Mouse (Mus musculus) forebrain, embryonic 15.5 days (tissue): ENCODE results near the gene Slc9a5. TPM values are rescaled to one million over a fixed set of nuclear protein-coding genes. Genes with fewer than 3 reads are reported as not detected.

Experiments used
- ATAC-seq: fragments of 200-750 bp; cut with Nextera tagmentation; replicated peaks from 2 replicates; pipeline ENCODE4 v1.8.0; 2017; ENCODE audit warnings: mild to moderate bottlenecking, moderate TSS enrichment, moderate library complexity
- H3K27ac ChIP-seq: fragments of 300-500 bp; sonication (generic); replicated peaks from 2 replicates; pipeline ENCODE4 v1.5.1; 2015; ENCODE audit warnings: mild to moderate bottlenecking, inconsistent platforms
- H3K27me3 ChIP-seq: fragments of 300-500 bp; sonication (generic); 2 replicates; pipeline ENCODE4 v1.6.1; 2015; ENCODE audit warnings: inconsistent platforms
- H3K36me3 ChIP-seq: fragments of 300-500 bp; sonication (generic); 2 replicates; pipeline ENCODE4 v1.6.1; 2015; ENCODE audit warnings: mild to moderate bottlenecking, inconsistent platforms
- H3K4me1 ChIP-seq: fragments of 300-500 bp; sonication (generic); 2 replicates; pipeline ENCODE4 v1.6.1; 2015; ENCODE audit warnings: inconsistent platforms
- H3K4me2 ChIP-seq: fragments of 300-500 bp; sonication (generic); replicated peaks from 2 replicates; pipeline ENCODE4 v1.6.1; 2015; ENCODE audit warnings: mild to moderate bottlenecking, inconsistent platforms
- H3K4me3 ChIP-seq: fragments of 300-500 bp; sonication (generic); 2 replicates; pipeline ENCODE4 v1.5.1; 2015; ENCODE audit warnings: mild to moderate bottlenecking, inconsistent platforms
- H3K9ac ChIP-seq: fragments of 300-500 bp; sonication (generic); replicated peaks from 2 replicates; pipeline ENCODE4 v1.6.1; 2015; ENCODE audit warnings: mild to moderate bottlenecking, inconsistent platforms
- H3K9me3 ChIP-seq: fragments of 300-500 bp; sonication (generic); 2 replicates; pipeline ENCODE4 v1.6.1; 2016; ENCODE audit warnings: inconsistent platforms
- WGBS: fragments of 180-500 bp; shearing (Covaris S2); methylation state at CpG from one replicate; pipeline ENCODE4 v1.1.7; 2015; ENCODE audit warnings: mixed read lengths; 5-methylcytosine and 5-hydroxymethylcytosine counted together
- polyA plus RNA-seq: library from polyadenylated mRNA; unstranded; fragments of >200 nt; fragmentation: Nextera tagmentation; extraction: Ambion mirVana; gene quantifications from 2 replicates; pipeline ENCODE4 v1.2.1, GENCODE M21; 2015

The Slc9a5 gene
- polyA plus RNA-seq, 1 experiment from 2014 or later, result 6.9 TPM

- H3K4me1 ChIP-seq, result peaks cover 34% of the 10 kb centered on the region
- H3K27ac ChIP-seq, result no peak overlapping the region; the same call in 1 of the 2 replicates
- WGBS, result 2% methylated on average over 34 of the region's 34 CpGs
- H3K4me3 ChIP-seq, result peak overlapping the region; percentile 91
- H3K9me3 ChIP-seq, result no peaks in the 10 kb centered on the region
- no peaks in the 10 kb centered on the region for H3K27me3 ChIP-seq
- ATAC-seq, result peak; percentile 9
- H3K9ac ChIP-seq, result peak overlapping the region; percentile 88
- no peaks in the 10 kb centered on the region for H3K36me3 ChIP-seq
- peak overlapping the region; percentile 99 for H3K4me2 ChIP-seq
Measured at GRCm38 (mm10) chr8:105346611-105347427, 1.8 kb upstream of the Slc9a5 start.

- ATAC-seq, result peak; percentile 91
- under 1% methylated on average over 53 of the region's 53 CpGs for WGBS
- Histone ChIP-seq H3K36me3 (no peaks in the 10 kb centered on the region), H3K9ac (peak within 1 kb of the TSS; percentile 88), H3K27ac (peak within 1 kb of the TSS; percentile 80), H3K4me2 (peak within 1 kb of the TSS; percentile 99), H3K9me3 (no peaks in the 10 kb centered on the region), H3K4me1 (peaks cover 34% of the 10 kb centered on the region), H3K27me3 (no peaks in the 10 kb centered on the region), H3K4me3 (peak within 1 kb of the TSS; percentile 91)
Measured at GRCm38 (mm10) chr8:105347428-105348221, 1.0 kb upstream of the Slc9a5 start, which contains the start of gene Fhod1. TSS of gene Fhod1 (minus strand) at chr8:105347953.

GRCm38 (mm10) chr8:105349096-105349771 lies 591 bp downstream of the Slc9a5 start:
- Histone ChIP-seq H3K4me1 (peaks cover 34% of the 10 kb centered on the region), H3K36me3 (no peaks in the 10 kb centered on the region), H3K9me3 (no peaks in the 10 kb centered on the region), H3K9ac (peak overlapping the region; percentile 88), H3K4me3 (peak overlapping the region; percentile 91), H3K27ac (peak overlapping the region; percentile 80), H3K27me3 (no peaks in the 10 kb centered on the region), H3K4me2 (peak overlapping the region; percentile 99)
- ATAC-seq, result peak; percentile 26
- WGBS, result under 1% methylated on average over 39 of the region's 48 CpGs

GRCm38 (mm10) chr8:105350186-105350585 lies 1.5 kb downstream of the Slc9a5 start:
- H3K27ac ChIP-seq, result peak overlapping the region; percentile 80
- peak overlapping the region; percentile 88 for H3K9ac ChIP-seq
- 28% methylated on average over 7 of the region's 7 CpGs for WGBS

GRCm38 (mm10) chr8:105353583-105354135 lies 5.0 kb downstream of the Slc9a5 start:
- Histone ChIP-seq H3K4me2 (no peak overlapping the region), H3K27me3 (no peaks in the 10 kb centered on the region), H3K36me3 (peaks cover 9% of the 10 kb centered on the region), H3K9ac (no peak overlapping the region), H3K9me3 (no peaks in the 10 kb centered on the region), H3K27ac (no peak overlapping the region), H3K4me3 (no peak overlapping the region), H3K4me1 (peaks cover 16% of the 10 kb centered on the region)
- ATAC-seq, result no peak
- WGBS, result 80% methylated on average over 8 of the region's 8 CpGs

More at GRCm38 (mm10) chr8:105350186-105350585, 1.5 kb downstream of the Slc9a5 start:
- Histone ChIP-seq H3K4me1 (peaks cover 34% of the 10 kb centered on the region), H3K4me2 (peak overlapping the region; percentile 99), H3K36me3 (no peaks in the 10 kb centered on the region), H3K27me3 (no peaks in the 10 kb centered on the region), H3K4me3 (peak overlapping the region; percentile 91), H3K9me3 (no peaks in the 10 kb centered on the region)
- ATAC-seq, result no peak

DNA sequence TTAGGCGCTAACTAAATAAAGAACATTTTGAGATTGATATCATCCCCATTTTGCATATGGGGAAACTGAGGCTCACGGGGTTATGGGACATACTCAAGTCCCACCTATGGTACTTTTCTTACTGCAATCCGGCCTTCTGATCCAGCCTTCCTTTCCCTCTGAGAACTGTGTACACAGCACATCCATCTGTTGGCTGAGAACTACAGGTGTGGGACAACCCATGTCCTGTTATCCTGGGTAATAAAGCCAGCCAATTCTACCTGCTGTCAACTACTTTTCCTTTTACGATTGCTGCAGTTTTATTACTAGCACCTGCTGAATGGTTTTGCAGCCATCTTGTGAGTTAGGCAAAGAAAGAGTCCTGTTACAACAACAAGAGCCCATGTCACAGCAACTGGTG lies 5.9 kb downstream of the Slc9a5 start:
- no peak overlapping the region for H3K4me3 ChIP-seq
- no peak overlapping the region for H3K9ac ChIP-seq
- ATAC-seq, result no peak
- H3K4me1 ChIP-seq, result peaks cover 15% of the 10 kb centered on the region
- no peak overlapping the region for H3K27ac ChIP-seq
- H3K9me3 ChIP-seq, result no peaks in the 10 kb centered on the region
- H3K4me2 ChIP-seq, result no peak overlapping the region
- peaks cover 9% of the 10 kb centered on the region for H3K36me3 ChIP-seq
- H3K27me3 ChIP-seq, result no peaks in the 10 kb centered on the region
- WGBS, result 96% methylated on average over 4 of the region's 4 CpGs

DNA sequence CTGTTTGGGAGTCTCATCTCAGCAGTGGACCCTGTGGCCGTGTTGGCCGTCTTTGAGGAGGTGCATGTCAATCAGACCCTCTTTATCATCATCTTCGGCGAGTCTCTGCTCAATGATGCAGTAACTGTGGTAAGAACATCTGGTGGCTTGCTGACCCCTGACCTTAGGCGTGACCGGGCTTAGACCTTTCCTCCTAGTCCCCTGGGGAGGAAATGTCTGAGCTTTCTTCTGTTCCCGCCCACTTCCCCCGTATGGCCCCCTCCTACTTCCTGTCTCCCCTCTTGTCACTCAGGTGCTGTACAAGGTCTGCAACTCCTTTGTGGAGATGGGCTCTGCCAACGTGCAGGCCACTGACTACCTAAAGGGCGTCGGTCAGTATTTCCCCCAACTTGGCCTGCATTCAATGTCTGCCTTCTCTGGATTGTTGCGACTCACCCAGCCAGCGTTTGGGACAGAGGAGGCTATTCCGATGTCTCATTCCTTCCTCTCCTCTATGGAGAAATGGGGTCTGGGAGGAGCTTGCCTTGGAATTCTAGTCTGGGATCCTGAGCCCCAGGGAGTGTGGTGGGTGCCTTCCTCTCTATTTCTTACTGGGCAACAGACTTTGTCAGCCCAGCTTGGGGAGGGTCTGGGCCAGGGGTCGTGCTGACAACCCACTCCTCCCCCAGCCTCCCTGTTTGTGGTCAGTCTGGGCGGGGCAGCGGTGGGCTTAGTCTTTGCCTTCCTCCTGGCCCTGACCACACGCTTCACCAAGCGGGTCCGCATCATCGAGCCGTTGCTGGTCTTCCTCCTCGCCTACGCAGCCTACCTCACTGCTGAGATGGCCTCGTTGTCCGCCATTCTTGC lies 6.8 kb downstream of the Slc9a5 start:
- ATAC-seq, result no peak
- H3K9ac ChIP-seq, result no peak overlapping the region
- 83% methylated on average over 26 of the region's 26 CpGs for WGBS
- peaks cover 9% of the 10 kb centered on the region for H3K36me3 ChIP-seq
- H3K9me3 ChIP-seq, result no peaks in the 10 kb centered on the region
- H3K4me3 ChIP-seq, result no peak overlapping the region
- H3K4me2 ChIP-seq, result no peak overlapping the region
- H3K4me1 ChIP-seq, result peaks cover 7% of the 10 kb centered on the region
- no peaks in the 10 kb centered on the region for H3K27me3 ChIP-seq
- no peak overlapping the region for H3K27ac ChIP-seq

- Histone ChIP-seq H3K9ac (no peak overlapping the region), H3K27me3 (no peaks in the 10 kb centered on the region), H3K27ac (no peak overlapping the region), H3K4me1 (no peaks in the 10 kb centered on the region), H3K4me3 (no peak overlapping the region), H3K36me3 (peaks cover 9% of the 10 kb centered on the region), H3K4me2 (no peak overlapping the region), H3K9me3 (no peaks in the 10 kb centered on the region)
- ATAC-seq, result no peak
- WGBS, result 88% methylated on average over 14 of the region's 14 CpGs
Measured at GRCm38 (mm10) chr8:105356681-105357080, 8.0 kb downstream of the Slc9a5 start.

GRCm38 (mm10) chr8:105359208-105359607 lies 10.6 kb downstream of the Slc9a5 start:
- H3K36me3 ChIP-seq, result peaks cover 9% of the 10 kb centered on the region
- H3K27me3 ChIP-seq, result no peaks in the 10 kb centered on the region
- no peak for ATAC-seq
- WGBS, result 77% methylated on average over 15 of the region's 15 CpGs
- no peak overlapping the region for H3K4me2 ChIP-seq
- no peak overlapping the region for H3K4me3 ChIP-seq
- H3K9me3 ChIP-seq, result no peaks in the 10 kb centered on the region
- no peaks in the 10 kb centered on the region for H3K4me1 ChIP-seq
- no peak overlapping the region for H3K9ac ChIP-seq
- no peak overlapping the region for H3K27ac ChIP-seq

DNA sequence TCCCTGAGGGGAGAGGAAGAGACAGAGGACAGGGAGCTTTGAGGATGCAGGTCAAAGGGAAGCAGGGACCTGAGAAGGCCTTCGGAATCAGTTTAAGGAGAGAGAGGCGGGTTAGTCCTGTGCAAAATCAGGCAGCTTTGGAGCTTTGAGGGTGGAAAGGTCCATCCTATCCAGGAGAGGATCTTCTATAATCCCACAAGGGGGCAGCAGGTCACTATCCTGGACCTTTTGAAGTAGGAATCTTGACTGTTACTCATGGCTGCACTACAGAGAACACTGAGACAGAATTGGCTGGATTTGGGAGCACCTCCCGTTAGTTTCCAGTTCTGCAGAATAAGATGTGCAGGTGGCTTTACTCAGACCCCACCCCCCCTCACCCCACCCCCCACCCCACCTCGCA lies 11.0 kb downstream of the Slc9a5 start:
- Histone ChIP-seq H3K4me3 (no peak overlapping the region), H3K9me3 (no peaks in the 10 kb centered on the region), H3K27me3 (no peaks in the 10 kb centered on the region), H3K9ac (no peak overlapping the region), H3K4me1 (no peaks in the 10 kb centered on the region), H3K4me2 (no peak overlapping the region), H3K27ac (no peak overlapping the region), H3K36me3 (peaks cover 9% of the 10 kb centered on the region)
- WGBS, result 56% methylated on average over 4 of the region's 4 CpGs
- ATAC-seq, result 0 out of 2 replicates have a peak, but pooled peaks have one; percentile 56
